Mouse (Mus musculus) kidney, postnatal 10 days (tissue): ENCODE data around the gene Shisa2.

ENCODE experiments used
- DNase-seq: peaks from one replicate; pipeline ENCODE4 v3.0.0; 2021; ENCODE audit warnings: mixed read lengths

Shisa2 gene

GRCm38 (mm10) chr14:59633295-59633898, 8.3 kb downstream of the Shisa2 start:
- no peak for DNase-seq

DNA sequence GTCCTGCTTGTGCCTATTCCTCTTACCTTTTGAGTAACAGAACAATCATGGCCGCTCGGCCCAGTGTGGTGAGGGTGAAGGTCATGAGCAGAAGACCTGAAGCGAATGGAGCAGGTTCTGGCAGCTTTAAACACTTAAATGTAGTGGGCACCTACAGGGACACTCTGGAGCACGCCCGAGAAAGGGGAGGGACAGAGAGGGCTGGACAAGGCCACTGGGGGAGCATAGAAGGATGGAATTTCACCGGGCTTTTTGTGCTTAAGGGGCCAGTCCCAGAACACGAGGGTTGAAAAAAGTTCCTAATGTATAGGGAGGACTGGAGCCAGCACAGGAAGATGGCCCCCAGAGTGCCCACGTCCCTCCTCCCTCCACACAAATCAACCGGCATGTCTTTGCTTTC, 8.9 kb downstream of the Shisa2 start:
- no peak for DNase-seq

DNA sequence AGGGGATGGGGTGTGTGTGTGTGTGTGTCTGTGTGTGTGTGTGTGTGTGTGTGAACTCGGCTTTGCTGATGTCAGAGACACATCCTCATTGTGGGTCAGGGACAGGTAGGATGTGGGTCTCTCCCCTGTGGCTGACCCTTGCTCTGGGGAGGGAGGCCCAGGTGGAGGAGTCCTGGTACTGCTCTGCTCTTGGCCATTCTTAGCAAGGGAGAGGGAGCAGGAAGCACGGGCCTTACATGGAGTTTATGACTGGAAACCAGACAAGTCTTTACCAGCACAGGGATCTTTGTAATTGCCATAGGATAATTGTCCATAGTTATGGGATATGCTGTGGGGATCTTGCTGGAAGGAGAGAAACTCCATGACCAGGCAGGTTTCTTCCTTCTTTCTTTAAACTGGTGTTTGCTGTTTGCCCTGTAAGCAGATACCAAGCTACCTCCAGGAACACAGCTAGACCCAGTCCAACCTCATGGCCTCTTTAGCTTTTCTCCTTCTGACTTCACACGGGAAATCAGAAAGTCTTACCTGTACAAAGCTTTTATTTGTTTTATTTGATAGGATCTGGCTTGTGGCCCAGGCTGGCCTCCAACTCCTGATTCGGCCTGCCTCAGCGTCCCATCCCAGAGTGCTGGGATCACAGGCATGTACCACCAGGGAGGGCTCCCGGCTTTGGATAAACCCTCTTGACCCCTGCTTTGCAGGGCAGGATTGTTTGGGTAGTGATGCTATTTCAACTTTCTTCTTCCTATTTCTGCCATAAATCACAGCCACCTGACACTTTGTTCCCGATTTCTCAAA, 14.0 kb downstream of the Shisa2 start:
- no peak for DNase-seq

DNA sequence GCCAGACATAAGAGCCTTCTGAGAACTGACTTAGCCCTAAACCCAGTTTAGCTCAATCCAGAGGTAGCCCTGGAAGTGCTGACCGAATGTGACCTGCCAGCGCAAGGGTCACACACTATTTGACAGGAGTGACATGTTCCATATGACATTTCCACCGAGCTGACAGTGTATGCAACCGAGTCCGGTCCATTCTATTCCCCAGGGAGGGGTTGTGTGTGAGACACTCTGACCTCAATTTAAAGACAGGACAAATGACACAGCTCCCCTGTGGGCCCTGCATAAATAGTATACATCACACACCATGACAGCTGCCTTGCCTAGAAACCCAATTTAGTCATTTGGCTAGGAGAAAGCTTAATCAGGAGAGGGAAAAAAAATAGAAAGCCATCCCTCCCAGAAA, 16.7 kb downstream of the Shisa2 start:
- no peak for DNase-seq

DNA sequence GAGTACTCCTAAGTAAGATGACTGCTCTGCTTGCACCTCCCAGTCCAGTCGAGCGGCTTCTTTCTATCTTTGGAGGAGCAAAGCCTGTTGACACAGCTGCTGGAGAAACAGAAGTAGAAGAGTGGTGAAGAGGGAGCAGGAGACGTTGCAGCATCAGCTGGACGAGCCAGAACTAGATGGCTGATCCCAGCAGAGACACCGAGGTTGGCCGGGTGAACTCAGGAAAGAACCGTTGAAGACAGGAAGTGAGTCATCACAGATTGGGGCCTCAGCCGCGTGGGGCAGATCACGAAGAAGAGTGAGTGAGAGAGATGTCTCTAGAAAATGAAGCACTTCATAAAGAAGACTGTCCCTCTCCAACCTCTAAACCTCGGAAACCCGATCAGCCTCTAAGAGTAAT, 18.5 kb downstream of the Shisa2 start:
- peak; percentile 46 for DNase-seq

- DNase-seq, result no peak
These were observed 19.1 kb downstream of the Shisa2 start for GRCm38 (mm10) chr14:59644166-59644565.

DNA sequence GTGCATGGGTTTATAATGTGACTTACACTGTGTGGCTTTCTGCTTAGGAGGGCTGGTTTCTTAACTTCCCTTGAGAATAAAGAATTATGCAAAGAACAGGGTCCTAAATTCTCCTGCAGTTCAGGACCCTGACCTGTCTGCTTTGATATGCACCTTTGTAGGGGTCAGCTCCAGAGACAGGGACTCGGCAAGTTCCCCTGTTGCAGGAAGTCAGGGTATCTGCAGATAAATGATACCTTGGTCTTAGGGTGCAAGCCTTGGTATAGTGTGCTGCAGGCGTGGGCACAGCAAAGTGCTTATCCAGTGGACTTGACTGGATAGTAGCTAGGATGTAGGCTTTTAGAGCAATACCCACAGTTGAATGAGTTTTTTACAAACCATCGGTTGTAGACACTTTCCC, 19.8 kb downstream of the Shisa2 start:
- DNase-seq, result no peak

DNA sequence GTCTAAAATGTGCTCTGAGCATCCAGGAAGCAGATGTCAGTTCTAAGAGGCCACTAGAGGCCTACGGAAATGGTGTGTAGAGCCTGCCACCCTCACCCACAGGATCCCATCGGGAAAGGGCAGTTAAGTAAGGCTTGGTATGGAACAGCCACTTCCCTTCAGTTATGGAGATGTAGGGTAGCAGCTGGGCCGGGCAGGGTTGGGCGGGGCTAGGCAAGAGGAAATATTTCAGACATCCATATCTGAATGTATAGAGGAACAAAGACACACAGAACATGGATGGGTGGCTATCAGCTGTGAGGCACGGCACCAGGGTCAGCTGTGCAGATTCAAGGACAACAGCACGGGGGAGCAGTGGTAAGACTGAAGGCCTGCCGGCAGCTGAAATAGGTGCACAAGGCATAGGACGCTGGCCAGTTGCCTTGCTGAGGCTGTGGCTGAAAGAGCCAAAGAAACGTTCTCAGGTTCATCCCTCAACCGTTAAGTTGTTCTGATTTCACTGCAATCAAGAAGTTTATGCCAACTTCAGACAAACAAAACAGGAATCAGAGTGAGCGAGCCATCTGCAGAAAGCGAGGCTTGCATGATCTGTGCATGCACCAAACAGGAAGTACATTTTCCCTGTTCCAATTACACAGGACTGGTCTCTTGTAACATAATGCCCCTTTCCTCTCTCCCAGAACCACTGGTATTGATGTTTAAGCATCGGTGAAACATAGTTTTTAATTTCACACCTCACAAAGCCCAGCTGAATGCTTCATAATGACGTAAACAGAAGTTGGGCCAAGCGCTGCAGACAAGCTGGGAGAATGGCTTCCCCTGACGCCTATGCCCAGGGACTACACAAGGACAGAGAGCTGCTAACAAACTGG, 22.0 kb downstream of the Shisa2 start:
- DNase-seq, result no peak

- DNase-seq, result no peak
These were observed 23.5 kb downstream of the Shisa2 start for GRCm38 (mm10) chr14:59648611-59649010.

GRCm38 (mm10) chr14:59649337-59649736, 24.2 kb downstream of the Shisa2 start:
- no peak for DNase-seq

- DNase-seq, result no peak
These were observed 31.5 kb downstream of the Shisa2 start for GRCm38 (mm10) chr14:59656591-59656990.

DNA sequence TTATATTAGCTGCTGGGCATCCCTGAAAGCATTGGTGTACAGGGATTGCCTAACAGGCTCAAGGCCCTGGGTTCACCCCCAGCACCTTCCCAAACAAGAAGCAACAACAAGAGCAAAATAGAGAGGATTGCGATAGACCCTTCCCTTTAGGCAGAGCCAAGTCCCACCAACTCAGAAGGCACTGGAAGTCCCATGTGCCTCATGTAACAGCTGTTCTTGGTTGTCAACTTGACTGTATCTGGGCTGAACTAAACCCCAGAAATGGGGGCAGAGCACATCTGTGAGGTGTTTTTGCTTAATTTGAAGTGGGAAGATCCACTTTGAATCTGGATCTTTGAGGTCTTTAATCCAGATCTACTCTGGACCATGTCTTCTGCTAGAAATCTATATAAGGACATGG, 32.0 kb downstream of the Shisa2 start:
- DNase-seq, result no peak

DNA sequence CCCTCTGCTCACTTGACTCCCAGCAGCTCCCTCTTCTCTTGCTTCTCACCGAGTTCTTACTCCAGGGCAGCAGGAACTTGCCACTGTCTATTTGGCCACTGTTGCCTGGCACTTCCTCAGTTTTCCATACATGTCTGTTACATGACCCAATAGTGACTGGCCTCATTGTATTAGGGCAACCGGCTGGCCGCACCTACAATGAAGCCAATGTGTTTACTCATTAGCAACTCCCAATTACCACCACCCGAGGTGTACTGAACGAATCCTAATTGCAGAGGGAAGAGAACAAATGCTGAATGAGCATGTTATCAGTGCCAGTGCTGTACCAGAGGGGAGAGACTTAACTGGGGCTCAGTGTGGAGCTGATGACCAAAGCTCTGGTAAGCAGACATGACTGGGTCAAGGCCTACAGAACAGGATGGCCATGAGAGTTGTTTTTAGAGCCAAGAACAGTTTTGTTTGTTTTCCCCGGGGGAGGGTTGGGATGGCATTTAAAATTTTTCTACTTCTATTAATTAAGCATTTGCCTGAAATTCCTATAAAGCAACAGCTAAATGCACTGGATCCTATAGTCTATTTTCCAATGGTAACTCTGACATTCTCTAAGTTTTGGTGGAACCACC, 47.9 kb downstream of the Shisa2 start:
- no peak for DNase-seq

GRCm38 (mm10) chr14:59674556-59674955, 49.4 kb downstream of the Shisa2 start:
- DNase-seq, result no peak

- DNase-seq, result no peak
These were observed 50.2 kb downstream of the Shisa2 start for GRCm38 (mm10) chr14:59675330-59675729.

DNA sequence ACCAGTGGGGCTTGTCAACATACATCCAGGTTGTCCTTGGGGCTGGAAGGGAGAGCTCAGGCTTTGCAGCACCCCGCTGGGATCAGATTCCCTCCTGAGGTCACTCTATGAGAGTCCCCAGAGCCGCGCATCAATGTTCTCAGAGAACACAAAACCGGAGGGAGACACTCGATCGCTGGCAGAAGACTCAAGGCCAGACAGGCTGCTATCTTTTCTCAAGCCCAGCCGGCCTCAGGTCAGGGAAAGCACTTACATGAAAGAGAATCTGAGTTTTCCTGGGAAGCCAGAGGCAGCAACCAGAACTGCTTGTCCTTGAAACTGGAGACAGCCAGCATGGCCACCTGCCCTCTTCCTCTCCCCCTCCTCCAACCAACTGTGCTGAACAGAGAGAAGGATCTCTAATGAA, 52.5 kb downstream of the Shisa2 start:
- no peak for DNase-seq
